Mouse (Mus musculus) midbrain, embryonic 16.5 days (tissue): ENCODE measurements at regions not wholly inside any gene's neighbourhood (a gene's known extent, or its start where the extent isn't known, plus 50 kb on each side); places are given as distances from the start of the nearest gene placed in this dataset.

Source experiments
- ATAC-seq: fragments of 200-750 bp; cut with Nextera tagmentation; 2 replicates; pipeline ENCODE4 v1.8.0; 2017; ENCODE audit warnings: moderate TSS enrichment
- H3K27ac ChIP-seq: fragments of 300-500 bp; sonication (generic); 2 replicates; pipeline ENCODE4 v1.5.1; 2014; ENCODE audit warnings: mild to moderate bottlenecking, low read length, mixed read lengths
- H3K27me3 ChIP-seq: fragments of 300-500 bp; sonication (generic); 2 replicates; pipeline ENCODE4 v1.6.1; 2014; ENCODE audit warnings: low read depth, low read length, mixed read lengths; ENCODE audit not compliant: control insufficient read depth, insufficient read depth
- H3K36me3 ChIP-seq: fragments of 300-500 bp; sonication (generic); 2 replicates; pipeline ENCODE4 v1.6.1; 2014; ENCODE audit warnings: mild to moderate bottlenecking, low read length, moderate library complexity, mixed read lengths; ENCODE audit not compliant: control insufficient read depth, insufficient read depth
- H3K4me1 ChIP-seq: fragments of 300-500 bp; sonication (generic); 2 replicates; pipeline ENCODE4 v1.6.1; 2014; ENCODE audit warnings: mild to moderate bottlenecking, low read length, mixed read lengths; ENCODE audit not compliant: control insufficient read depth, insufficient read depth
- H3K4me2 ChIP-seq: fragments of 300-500 bp; sonication (generic); 2 replicates; pipeline ENCODE4 v1.6.1; 2014; ENCODE audit warnings: mild to moderate bottlenecking, low read length, mixed read lengths
- H3K4me3 ChIP-seq: fragments of 300-500 bp; sonication (generic); 2 replicates; pipeline ENCODE4 v1.5.1; 2014; ENCODE audit warnings: low read depth, mild to moderate bottlenecking, low read length, moderate library complexity, mixed read lengths
- H3K9ac ChIP-seq: fragments of 300-500 bp; sonication (generic); 2 replicates; pipeline ENCODE4 v1.6.1; 2014; ENCODE audit warnings: low read depth, low read length, mixed read lengths
- H3K9me3 ChIP-seq: fragments of 300-500 bp; sonication (generic); replicated peaks from 2 replicates; pipeline ENCODE4 v1.6.1; 2014; ENCODE audit warnings: mild to moderate bottlenecking, low read length, mixed read lengths; ENCODE audit not compliant: control insufficient read depth, poor library complexity, severe bottlenecking
- WGBS: fragments of 180-500 bp; shearing (Covaris S2); extraction: QIAGEN DNeasy Blood & Tissue Kit; methylation state at CpG from one replicate; pipeline ENCODE4 v1.1.7; 2014; 5-methylcytosine and 5-hydroxymethylcytosine counted together

DNA sequence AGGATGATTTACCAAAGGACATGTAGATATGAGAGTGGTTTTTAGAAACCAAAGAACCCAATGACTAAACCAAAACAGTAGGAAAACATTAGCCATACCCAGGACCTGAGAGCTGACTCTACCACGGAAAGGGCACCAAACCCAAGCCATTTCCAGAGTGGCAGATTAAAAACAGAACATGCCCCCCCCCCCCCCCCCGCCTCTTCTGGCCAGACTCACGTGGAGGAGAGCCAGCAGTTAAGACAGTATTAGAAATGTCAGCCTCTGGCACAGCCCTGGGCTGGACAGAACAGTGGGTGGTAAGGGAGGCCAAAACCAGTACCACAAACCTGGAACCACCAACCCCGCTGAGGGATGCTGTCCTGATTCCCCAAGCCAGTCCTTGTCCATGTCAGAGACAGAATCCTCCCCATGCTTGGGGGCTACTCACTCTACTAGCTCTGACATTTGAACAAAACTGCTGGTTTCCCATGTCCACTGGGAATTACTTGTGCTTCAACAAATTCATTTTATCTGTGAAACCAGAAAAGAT lies 224.7 kb upstream of the Jmjd1c start:
- 87% methylated on average over 3 of the region's 4 CpGs for WGBS
- Histone ChIP-seq H3K36me3 (no peaks in the 10 kb centered on the region), H3K4me3 (no peak overlapping the region), H3K27ac (no peak overlapping the region), H3K4me2 (no peak overlapping the region), H3K4me1 (no peaks in the 10 kb centered on the region), H3K9ac (no peak overlapping the region), H3K27me3 (no peaks in the 10 kb centered on the region), H3K9me3 (no peaks in the 10 kb centered on the region)
- no peak for ATAC-seq

- no peak overlapping the region for H3K27ac ChIP-seq
- no peak overlapping the region for H3K4me2 ChIP-seq
- ATAC-seq = no peak
- no peaks in the 10 kb centered on the region for H3K9me3 ChIP-seq
- no peaks in the 10 kb centered on the region for H3K4me1 ChIP-seq
- 69% methylated on average over 1 of the region's 1 CpGs for WGBS
- no peak overlapping the region for H3K4me3 ChIP-seq
- no peaks in the 10 kb centered on the region for H3K27me3 ChIP-seq
- no peaks in the 10 kb centered on the region for H3K36me3 ChIP-seq
- no peak overlapping the region for H3K9ac ChIP-seq
Measured at GRCm38 (mm10) chr10:66871673-66872072, 224.3 kb upstream of the Jmjd1c start.

- ATAC-seq = no peak
- H3K27ac ChIP-seq = no peak overlapping the region
- no peaks in the 10 kb centered on the region for H3K4me1 ChIP-seq
- H3K27me3 ChIP-seq = no peaks in the 10 kb centered on the region
- H3K9ac ChIP-seq = no peak overlapping the region
- H3K9me3 ChIP-seq = no peaks in the 10 kb centered on the region
- no peaks in the 10 kb centered on the region for H3K36me3 ChIP-seq
- WGBS = 97% methylated on average over 4 of the region's 4 CpGs
- H3K4me2 ChIP-seq = no peak overlapping the region
- no peak overlapping the region for H3K4me3 ChIP-seq
Measured at GRCm38 (mm10) chr10:66873468-66873867, 222.5 kb upstream of the Jmjd1c start.

- 78% methylated on average over 8 of the region's 8 CpGs for WGBS
- H3K9me3 ChIP-seq = no peaks in the 10 kb centered on the region
Measured at GRCm38 (mm10) chr10:66879071-66879470, 216.9 kb upstream of the Jmjd1c start.

DNA sequence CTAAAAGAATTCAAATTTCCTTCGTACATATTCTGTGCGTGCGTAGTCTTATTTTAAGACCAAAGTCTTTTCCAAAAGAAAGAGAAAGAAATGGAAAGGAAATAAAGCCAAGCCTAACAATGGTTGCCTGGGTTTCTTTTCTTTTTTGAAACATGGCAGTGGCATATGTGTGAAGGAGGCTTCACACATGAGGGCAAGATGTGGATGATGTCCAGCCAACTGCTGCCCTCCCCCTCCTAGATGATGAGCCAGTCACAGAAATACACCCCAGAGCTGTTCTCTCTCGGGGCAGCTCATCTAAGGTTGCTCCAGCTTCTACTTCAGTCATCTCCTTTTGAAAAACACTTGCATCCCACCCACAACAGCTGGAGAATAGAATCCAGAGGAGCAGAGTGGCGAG lies 213.1 kb upstream of the Jmjd1c start:
- Histone ChIP-seq H3K27ac (no peak overlapping the region), H3K27me3 (no peaks in the 10 kb centered on the region), H3K4me2 (no peak overlapping the region), H3K36me3 (no peaks in the 10 kb centered on the region), H3K9me3 (no peaks in the 10 kb centered on the region), H3K4me3 (no peak overlapping the region), H3K4me1 (no peaks in the 10 kb centered on the region), H3K9ac (no peak overlapping the region)
- 89% methylated on average over 5 of the region's 5 CpGs for WGBS
- no peak for ATAC-seq

More at GRCm38 (mm10) chr10:66879071-66879470, 216.9 kb upstream of the Jmjd1c start:
- H3K27ac ChIP-seq = no peak overlapping the region
- no peak overlapping the region for H3K4me3 ChIP-seq
- no peak overlapping the region for H3K4me2 ChIP-seq
- H3K4me1 ChIP-seq = no peaks in the 10 kb centered on the region
- H3K9ac ChIP-seq = no peak overlapping the region
- H3K36me3 ChIP-seq = no peaks in the 10 kb centered on the region
- ATAC-seq = no peak
- no peaks in the 10 kb centered on the region for H3K27me3 ChIP-seq

GRCm38 (mm10) chr10:66885575-66885974 lies 210.3 kb upstream of the Jmjd1c start:
- no peak for ATAC-seq
- Histone ChIP-seq H3K4me3 (no peak overlapping the region), H3K36me3 (no peaks in the 10 kb centered on the region), H3K9ac (no peak overlapping the region), H3K4me1 (no peaks in the 10 kb centered on the region), H3K27ac (no peak overlapping the region), H3K4me2 (no peak overlapping the region), H3K27me3 (no peaks in the 10 kb centered on the region), H3K9me3 (no peaks in the 10 kb centered on the region)
- WGBS = 76% methylated on average over 5 of the region's 5 CpGs

DNA sequence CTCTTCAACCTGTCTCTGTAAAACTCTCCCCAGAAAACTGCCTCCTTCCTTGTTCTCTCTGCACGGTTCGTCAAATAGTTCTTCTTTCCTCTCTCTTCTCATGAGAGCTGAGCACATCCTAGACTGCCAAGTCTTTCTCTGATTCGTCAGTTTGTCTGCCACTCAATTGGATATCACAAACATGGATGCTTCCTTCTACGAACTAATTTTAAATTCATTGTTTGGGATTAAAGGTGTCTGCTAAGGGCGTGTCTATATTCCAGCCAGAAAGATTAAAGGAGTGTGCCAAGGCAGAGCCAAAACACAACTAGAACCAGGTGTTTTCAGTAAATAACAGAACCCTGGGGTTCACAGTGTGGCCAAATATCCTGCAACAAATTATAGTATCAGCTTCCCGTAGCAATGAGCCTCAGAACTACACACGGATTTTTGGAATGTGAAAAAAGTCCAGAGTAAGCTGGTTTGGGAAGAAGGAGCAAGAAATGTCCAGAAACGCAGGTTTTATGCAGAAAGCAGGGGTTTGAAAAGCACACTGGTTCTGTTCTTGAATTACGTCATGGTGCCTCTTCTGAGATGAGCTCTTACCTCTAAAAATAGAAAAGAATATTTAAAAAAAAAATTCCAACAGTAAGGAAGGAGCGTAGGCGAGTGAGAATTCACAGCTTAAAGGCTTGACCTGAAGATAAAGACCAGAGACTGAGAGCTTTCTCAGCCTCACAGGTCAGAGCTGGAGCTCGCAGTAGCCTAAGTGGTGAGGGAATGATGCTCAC lies 206.0 kb upstream of the Jmjd1c start:
- Histone ChIP-seq H3K9ac (no peak overlapping the region), H3K27me3 (no peaks in the 10 kb centered on the region), H3K36me3 (no peaks in the 10 kb centered on the region), H3K4me3 (no peak overlapping the region), H3K4me2 (no peak overlapping the region), H3K27ac (no peak overlapping the region), H3K9me3 (no peaks in the 10 kb centered on the region), H3K4me1 (no peaks in the 10 kb centered on the region)
- WGBS = 85% methylated on average over 12 of the region's 12 CpGs
- no peak for ATAC-seq

GRCm38 (mm10) chr10:66891811-66892210 lies 204.1 kb upstream of the Jmjd1c start:
- H3K4me2 ChIP-seq = no peak overlapping the region
- no peak for ATAC-seq
- no peak overlapping the region for H3K27ac ChIP-seq
- no peaks in the 10 kb centered on the region for H3K36me3 ChIP-seq
- H3K4me1 ChIP-seq = no peaks in the 10 kb centered on the region; the same call in 1 of the 2 replicates
- H3K4me3 ChIP-seq = no peak overlapping the region
- WGBS = 92% methylated on average over 1 of the region's 1 CpGs
- H3K9ac ChIP-seq = no peak overlapping the region
- no peaks in the 10 kb centered on the region for H3K9me3 ChIP-seq
- H3K27me3 ChIP-seq = no peaks in the 10 kb centered on the region

GRCm38 (mm10) chr10:66893836-66894235 lies 202.1 kb upstream of the Jmjd1c start:
- no peak overlapping the region for H3K27ac ChIP-seq
- no peaks in the 10 kb centered on the region for H3K36me3 ChIP-seq
- H3K4me3 ChIP-seq = no peak overlapping the region
- H3K9me3 ChIP-seq = no peaks in the 10 kb centered on the region
- H3K27me3 ChIP-seq = no peaks in the 10 kb centered on the region
- no peak overlapping the region for H3K4me2 ChIP-seq
- H3K4me1 ChIP-seq = peaks cover 5% of the 10 kb centered on the region
- H3K9ac ChIP-seq = no peak overlapping the region
- ATAC-seq = no peak
- WGBS = 75% methylated on average over 14 of the region's 14 CpGs
